Mouse (Mus musculus) splenic B cell, adult 2 months (primary cell): ENCODE measurements around the gene Dync1h1.
"Not testable (repeated sequence)": the region's sequence is repeated elsewhere in the genome, so short reads cannot be mapped to it uniquely, and the experiment has no call there.

Source experiments
- DNase-seq: peaks from one replicate; pipeline ENCODE4 v3.0.0-alpha.2; 2011; ENCODE audit warnings: low read depth, low spot score
- H3K27me3 ChIP-seq: 2 replicates; pipeline ENCODE4 v1.6.1; 2012; ENCODE audit warnings: mild to moderate bottlenecking, low read length, moderate library complexity, mixed read lengths; ENCODE audit not compliant: control insufficient read depth, poor library complexity, insufficient read depth, severe bottlenecking
- H3K36me3 ChIP-seq: 2 replicates; pipeline ENCODE4 v1.6.1; 2012; ENCODE audit warnings: mild to moderate bottlenecking, low read length, moderate library complexity, mixed read lengths; ENCODE audit not compliant: control insufficient read depth, poor library complexity, insufficient read depth, severe bottlenecking

Gene Dync1h1

DNA sequence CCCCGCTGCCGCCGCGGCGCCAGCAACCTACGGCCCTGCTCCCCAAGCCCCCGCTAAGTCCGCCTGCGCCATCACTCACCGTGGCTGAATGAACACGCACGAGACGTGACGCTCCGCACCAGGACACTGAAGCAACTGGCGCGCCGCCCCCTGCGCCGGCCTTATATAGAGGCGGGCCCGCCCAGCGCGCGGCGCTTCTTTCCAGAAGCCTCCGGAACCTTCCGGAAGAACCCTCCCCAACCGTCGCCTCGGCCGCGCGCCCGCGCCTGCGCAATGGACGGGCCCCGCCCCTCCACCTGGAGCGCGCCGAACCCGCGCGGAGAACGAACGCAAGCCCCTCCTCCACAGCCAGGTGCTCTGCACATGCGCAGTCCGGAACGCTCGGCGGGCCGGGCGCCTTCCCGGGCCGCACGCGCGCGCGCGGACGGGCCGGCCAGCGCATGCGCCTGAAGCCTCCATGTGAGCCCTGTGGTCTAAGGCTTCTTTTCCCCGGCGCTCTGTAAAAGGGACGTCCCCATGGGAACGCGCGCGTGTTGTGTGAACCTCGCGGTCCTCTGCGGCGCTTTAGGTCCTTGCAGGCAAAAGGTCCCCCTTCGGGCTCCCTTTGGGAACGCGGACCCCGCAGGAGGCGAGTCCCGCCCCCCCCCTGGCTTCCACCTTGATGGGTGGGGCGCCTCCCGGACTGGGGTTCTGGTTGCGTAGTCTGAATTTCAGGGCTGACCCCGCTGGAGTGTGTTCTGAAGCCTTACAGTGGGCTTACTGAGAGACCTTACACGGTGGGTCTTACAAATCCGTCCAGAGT lies 95.1 kb downstream of the Dync1h1 start:
- DNase-seq = peak; percentile 98
- peaks cover 14% of the 10 kb centered on the region for H3K36me3 ChIP-seq

DNA sequence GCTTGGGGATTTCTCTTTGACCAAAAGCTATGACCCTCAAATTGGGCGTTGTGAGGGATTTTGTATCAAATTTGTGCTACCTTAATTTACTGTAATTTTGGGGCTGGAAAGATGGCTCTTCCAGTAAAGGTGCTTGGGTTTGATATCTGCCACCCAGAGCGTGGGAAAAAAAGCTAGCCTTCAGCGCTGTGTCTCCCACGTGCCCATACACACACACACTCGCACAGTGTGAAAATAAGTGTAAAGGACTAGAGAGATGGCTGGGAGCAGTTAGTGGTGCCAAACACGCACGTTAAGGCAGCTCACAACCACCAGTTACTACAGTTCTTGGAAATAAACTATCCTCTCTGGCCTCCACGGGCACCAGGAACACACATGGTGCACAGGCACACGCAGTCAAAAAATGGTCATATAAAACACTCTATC lies 95.7 kb downstream of the Dync1h1 start:
- peaks cover 14% of the 10 kb centered on the region for H3K36me3 ChIP-seq
- DNase-seq = no peak
- no peaks in the 10 kb centered on the region for H3K27me3 ChIP-seq

More for the DNA sequence above, 95.1 kb downstream of the Dync1h1 start:
- no peaks in the 10 kb centered on the region for H3K27me3 ChIP-seq

DNA sequence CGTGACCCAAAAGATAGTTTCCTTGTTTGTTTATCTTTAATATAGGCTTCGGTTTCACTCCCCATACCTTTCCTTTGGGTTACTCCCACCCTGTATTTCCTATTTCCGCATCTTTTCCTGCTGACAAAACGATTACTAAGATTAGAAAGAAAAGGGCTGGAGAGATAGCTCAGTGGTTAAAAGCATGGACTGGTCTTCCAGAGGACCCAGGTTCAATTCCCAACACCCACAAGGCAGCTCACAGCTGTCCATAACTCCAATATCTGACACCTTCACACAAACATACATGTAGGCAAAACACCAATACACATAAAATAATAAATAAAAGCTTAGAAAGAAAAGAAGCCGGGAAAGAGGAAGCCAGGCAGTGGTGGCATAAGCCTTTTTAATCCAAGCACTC lies 96.2 kb downstream of the Dync1h1 start:
- DNase-seq = no peak
- peaks cover 14% of the 10 kb centered on the region for H3K36me3 ChIP-seq
- no peaks in the 10 kb centered on the region for H3K27me3 ChIP-seq

DNA sequence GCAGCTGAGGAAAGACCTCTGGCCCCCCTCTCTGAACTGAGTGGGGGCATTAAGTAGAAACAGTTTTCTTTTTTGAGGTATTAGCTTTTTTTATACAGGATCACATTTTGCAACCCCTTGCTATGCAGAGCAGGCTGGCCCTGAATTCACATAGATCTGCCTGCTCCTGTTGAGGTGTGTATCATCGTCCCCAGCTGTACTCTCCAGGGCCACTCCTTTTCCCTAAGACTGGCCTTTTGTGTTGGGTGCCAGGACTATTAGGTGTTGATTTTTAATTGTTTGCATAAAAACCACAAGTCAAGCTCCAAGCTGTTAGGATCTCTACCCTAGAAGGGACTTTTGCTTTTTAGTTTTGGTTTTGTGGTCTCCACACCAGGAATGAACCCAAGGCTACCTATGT lies 96.8 kb downstream of the Dync1h1 start:
- peaks cover 11% of the 10 kb centered on the region for H3K36me3 ChIP-seq
- H3K27me3 ChIP-seq = no peaks in the 10 kb centered on the region
- no peak for DNase-seq

DNA sequence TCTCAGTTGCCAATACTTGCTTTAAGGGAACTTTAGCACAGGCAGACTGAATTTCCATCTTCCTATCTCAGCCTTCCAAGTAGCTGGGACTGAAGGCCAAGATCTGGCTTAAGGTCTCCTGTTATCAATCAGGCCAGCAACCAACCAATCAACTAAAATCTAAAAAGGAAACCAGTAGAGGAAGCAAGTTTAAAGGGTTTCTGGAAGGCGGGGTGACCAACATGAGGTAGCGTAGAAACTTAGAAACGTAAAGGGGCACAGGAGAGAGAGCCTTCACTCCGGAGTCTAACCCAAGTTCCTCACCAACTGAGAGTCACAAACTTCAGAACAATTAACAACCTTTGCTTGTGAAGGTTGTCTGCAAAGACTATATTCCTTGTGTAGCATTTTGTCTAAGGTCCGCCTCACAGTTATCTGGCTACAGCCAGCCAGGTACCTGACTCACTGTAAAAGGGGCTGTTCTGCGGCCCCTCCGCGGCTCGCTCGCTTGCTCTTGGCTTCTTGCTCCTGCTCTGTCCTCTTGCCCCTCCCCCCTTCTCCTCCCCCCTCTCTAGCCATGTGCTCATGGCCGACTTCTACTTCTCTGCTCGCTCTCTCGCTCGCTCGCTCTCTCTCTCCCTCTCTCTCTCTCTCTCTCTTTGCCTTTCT lies 97.4 kb downstream of the Dync1h1 start:
- no peaks in the 10 kb centered on the region for H3K27me3 ChIP-seq
- DNase-seq = no peak
- peaks cover 9% of the 10 kb centered on the region for H3K36me3 ChIP-seq

DNA sequence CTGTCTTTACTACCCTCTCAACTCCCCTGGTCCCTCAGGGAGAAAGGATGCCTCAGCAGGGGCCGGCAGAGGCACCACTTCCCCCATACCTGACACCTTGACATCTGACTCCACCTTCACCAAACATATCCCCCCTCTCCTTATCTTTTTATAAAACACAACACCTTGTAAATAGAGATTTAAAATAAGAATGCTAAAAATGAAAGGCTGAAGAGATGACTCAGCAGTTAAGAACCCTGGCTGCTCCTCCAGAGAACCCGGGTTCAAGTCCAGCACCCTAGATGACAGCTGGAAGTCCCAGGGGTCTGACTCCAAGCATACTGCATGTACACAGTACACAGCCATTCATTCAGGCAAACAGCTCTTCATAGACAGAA lies 97.9 kb downstream of the Dync1h1 start:
- DNase-seq = no peak
- H3K27me3 ChIP-seq = no peaks in the 10 kb centered on the region

DNA sequence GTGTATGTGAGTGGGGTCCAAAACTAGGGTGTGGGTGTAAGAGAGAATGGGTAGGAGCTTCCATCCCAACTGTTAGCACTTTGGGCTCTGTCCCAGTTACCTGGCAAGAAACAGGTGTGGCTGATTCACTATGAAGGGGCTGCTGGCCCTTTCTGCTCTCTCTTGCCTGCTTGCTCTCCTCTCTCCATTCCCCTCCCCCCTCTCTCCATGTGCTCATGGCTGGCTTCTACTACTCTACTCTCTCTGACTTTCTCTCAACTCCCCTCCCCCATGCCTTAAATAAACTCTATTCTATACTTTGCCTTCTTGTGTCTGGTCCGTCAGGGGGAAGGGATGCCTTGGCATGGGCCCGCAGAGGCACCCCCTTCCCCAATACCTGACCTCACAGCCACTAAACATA lies 99.5 kb downstream of the Dync1h1 start:
- no peaks in the 10 kb centered on the region for H3K36me3 ChIP-seq
- no peak for DNase-seq
- H3K27me3 ChIP-seq = no peaks in the 10 kb centered on the region

More for the DNA sequence above, 97.9 kb downstream of the Dync1h1 start:
- peaks cover 6% of the 10 kb centered on the region for H3K36me3 ChIP-seq

DNA sequence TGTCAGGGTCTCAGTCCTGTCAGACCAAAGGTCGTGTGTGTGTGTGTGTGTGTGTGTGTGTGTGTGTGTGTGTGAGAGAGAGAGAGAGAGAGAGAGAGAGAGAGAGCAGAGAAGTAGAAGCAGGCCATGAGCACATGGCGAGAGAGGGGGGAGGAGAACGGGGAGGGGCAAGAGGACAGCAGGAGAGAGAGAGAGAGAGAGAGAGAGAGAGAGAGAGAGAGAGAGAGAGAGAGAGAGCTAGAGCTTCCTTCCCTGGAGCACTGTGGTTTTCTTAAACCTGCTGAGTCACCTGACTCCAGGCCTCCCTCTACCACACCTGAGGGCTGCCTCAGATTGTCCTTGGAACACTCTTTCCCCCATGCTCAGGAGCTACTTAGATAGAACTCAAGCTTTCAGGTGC lies 100.1 kb downstream of the Dync1h1 start:
- H3K36me3 ChIP-seq = not testable (repeated sequence)

DNA sequence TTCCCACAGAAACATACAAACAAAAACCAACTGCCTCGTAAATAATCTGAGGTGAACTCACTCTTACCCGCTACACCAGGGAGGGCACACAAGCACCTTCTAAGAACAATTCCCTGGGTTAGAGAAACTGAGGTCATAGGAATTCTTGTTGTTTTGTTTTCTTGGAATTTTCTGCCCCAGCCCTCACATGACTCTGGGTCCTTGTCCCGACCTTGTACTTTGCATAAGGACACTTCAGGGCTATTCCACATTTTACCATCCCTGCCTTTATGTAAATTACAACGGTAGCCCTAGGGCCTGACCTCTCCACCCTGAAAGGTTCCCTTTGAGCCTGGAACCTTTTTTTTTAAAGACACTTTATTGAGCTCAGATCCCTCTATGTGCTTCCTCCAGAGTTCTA lies 101.3 kb downstream of the Dync1h1 start, which contains the start of gene Hsp90aa1:
Gene Hsp90aa1 (minus strand): TSS at position 173 of the 400 bp plus-strand sequence.
- Histone ChIP-seq H3K27me3 (no peaks in the 10 kb centered on the region), H3K36me3 (no peaks in the 10 kb centered on the region)
- no peak for DNase-seq

More for the DNA sequence above, 100.1 kb downstream of the Dync1h1 start:
- H3K27me3 ChIP-seq, DNase-seq: not testable (repeated sequence)

DNA sequence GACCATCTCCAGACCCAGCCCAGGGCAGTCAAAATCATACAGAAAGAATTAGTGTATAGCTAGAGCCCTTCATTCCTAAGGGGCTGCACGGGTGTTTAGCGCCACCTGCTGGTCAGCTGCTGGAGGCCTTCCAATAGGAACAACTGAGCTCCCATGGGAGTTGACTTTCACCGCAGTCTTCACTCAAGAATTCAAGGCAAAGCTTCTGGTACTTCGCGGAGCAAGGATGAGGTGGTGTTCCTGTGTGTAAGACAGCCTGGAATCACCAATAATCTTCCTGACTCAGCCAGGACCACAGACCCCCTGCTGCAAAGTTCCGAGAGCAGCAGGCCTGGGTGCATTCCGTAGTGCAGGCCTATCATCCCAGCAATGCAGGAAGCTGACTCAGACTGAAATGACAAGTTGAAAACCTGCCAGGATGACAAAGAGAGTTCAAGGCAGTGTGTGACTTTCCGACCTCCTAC lies 101.8 kb downstream of the Dync1h1 start:
- H3K27me3 ChIP-seq = no peaks in the 10 kb centered on the region
- H3K36me3 ChIP-seq = no peaks in the 10 kb centered on the region
- DNase-seq = peak; percentile 93

DNA sequence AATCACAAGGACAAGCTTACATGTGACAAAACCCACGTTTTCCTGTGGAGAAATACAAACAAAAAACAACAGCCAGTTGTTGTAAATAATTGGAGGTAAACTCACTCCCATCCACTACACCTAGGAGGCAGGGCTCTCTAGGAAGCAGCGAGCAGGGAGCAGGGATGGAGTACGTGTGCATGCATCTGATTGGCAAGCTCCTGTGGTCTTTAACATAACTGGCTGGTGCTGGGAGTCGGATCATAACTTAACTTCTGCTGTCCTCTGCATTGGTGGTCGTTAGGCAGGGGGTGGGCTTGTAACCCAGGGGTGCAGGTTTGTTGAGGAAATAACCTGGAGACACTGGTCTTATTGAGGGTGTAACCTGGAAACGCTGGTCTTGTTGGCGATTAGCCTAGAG lies 102.4 kb downstream of the Dync1h1 start:
- Histone ChIP-seq H3K36me3 (no peaks in the 10 kb centered on the region), H3K27me3 (no peaks in the 10 kb centered on the region)
- DNase-seq = no peak

DNA sequence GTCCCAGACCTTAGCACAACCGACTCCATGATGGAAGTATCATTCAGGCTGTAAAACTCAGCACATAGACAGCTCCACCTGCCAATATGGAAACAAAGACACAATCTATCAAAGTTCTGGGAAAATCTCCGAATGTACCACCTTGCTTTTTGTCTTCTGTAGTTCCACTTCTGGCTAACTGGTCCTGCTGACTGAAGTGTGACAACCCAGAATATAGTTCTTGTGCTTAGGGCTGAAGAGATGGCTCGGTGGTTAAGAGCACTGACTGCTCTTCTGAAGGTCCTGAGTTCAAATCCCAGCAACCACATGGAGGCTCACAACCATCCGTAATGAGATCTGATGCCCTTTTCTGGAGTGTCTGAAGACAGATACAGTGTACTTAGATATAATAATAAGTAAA lies 104.2 kb downstream of the Dync1h1 start:
- not testable (repeated sequence) for H3K36me3 ChIP-seq, H3K27me3 ChIP-seq, DNase-seq

DNA sequence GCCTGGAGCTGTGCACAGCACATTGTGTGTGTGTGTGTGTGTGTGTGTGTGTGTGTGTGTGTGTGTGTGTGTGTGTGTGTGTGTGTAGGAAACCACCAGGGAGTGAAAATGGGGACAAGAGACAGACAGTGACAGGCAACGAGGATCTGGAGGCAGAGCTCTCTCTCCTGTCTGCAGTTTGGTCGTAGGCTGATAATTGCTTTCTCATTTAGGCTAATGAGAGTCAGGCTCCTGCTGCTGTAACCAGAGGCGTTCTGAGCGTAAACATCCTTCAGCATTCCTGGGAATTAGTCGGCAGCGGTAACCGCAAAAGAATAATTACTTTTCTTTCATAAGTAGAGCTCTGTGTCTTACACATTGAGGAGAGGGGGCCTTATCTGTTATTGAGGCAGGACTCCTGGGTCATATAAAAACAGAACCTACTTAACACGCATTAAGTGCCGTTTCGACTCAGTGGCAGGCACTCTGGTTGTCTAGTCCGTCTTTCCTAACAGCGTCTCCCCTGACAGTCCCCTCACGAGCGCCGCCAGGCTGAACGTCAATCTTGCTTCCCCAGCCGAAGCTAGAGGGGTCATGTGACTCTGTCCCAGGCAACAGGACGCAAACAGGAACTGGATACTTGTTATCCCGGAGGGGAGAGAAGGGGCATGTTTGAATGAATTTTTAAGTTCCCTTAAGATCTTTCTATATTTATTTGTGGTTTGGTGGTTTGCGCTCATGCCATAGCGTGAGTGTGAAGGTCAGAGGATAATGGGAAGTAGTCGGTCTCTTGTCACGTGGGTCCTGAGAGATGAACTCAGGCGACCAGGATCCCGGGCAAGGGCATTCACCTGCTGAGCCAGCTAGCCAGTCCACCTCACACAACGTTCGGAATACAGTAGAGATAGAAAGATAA lies 105.3 kb downstream of the Dync1h1 start:
- DNase-seq = peak; percentile 75
- H3K27me3 ChIP-seq = no peaks in the 10 kb centered on the region

DNA sequence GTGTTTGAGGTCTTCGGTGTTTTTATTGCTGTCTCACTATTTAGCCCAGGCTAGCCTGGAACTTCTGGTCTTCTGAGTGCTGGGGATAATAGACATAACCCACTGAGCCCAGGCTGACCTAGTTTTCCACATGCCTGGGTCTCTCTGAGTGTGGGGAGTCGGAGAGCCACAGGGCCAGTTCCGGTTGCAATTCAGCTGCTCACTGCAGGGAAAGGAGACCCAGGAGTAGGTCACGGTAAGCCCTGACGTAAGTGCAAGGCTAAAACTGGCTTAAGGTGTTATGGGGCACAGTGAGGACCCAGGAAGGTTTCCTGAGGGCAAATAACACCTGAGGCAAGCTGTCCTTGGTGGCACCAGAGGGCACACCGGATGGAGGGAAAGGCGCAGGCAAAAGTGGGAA lies 106.2 kb downstream of the Dync1h1 start:
- no peak for DNase-seq
- H3K27me3 ChIP-seq = no peaks in the 10 kb centered on the region
- H3K36me3 ChIP-seq = no peaks in the 10 kb centered on the region

More for the DNA sequence above, 105.3 kb downstream of the Dync1h1 start:
- no peaks in the 10 kb centered on the region for H3K36me3 ChIP-seq
